Mouse (Mus musculus) left cerebral cortex, postnatal 36 days (tissue): Measurements from ENCODE around the gene Ppp3ca. TPM values are rescaled to one million over a fixed set of nuclear protein-coding genes. Genes with fewer than 3 reads are reported as not detected.

ENCODE experiments used
- DNase-seq, 2 experiments: peaks; one replicate each; pipeline ENCODE4 v3.0.0; 2021 to 2022; ENCODE audit warnings: low spot score in 2 of 2, mixed read lengths in 1 of 2
- intact Hi-C: fragments of 180-260 bp; cut with DNase I; formaldehyde crosslinking; loops from one replicate; pipeline ENCODE4 v1.15.1; 2025
- total RNA-seq, 2 experiments: library from RNA; stranded (reverse); gene quantifications; 2 replicates each; pipeline ENCODE4 v1.2.3; 2021

Ppp3ca gene
- total RNA-seq, 2 experiments from 2014 or later, result 853 to 913 TPM

GRCm38 (mm10) chr3:136752126-136752716 lies 82.3 kb downstream of the Ppp3ca start:
- intact Hi-C loops, result no loop called here
- DNase-seq, result no peak

DNA sequence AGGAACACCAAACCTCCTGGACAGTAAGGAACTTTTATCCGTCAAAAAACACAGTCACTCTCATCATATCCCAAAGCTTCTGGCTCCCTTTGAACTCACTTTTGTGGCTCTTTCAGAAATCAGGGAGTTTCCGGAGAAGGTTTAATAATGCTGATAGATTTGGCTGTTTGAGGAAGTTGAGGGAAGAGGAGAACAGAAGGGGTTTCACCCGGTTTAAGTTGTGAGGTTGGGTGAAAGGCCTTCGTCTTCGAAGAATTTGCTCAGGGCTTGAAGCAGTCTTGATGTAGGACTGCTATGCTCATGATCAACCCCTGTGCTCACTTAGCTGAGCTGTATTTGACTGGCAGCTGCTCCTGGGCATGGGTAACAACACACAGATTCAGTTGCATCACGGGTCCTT lies 86.2 kb downstream of the Ppp3ca start:
- no peak for DNase-seq
- intact Hi-C loops, result no loop called here

DNA sequence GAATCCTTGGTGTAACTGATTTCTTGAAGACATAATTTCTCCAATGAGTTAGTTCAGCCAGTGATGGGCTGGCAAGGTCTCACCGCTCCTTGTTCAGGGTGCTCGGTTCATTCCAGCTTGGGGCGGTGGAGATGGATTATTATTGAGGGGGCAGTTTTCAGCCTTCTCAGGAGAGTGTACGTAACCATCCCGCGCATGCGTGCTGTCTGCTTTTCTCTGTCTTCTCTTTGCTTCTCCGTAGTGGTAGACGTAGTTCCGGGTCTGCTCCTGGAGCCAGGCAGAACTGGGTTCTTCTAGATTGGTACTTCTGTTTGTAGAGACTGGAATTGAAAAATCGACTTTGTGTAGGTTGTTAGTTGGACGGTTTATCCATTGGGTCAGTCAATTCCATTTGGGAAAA lies 89.5 kb downstream of the Ppp3ca start:
- intact Hi-C loops, result no loop called here
- no peak for DNase-seq

DNA sequence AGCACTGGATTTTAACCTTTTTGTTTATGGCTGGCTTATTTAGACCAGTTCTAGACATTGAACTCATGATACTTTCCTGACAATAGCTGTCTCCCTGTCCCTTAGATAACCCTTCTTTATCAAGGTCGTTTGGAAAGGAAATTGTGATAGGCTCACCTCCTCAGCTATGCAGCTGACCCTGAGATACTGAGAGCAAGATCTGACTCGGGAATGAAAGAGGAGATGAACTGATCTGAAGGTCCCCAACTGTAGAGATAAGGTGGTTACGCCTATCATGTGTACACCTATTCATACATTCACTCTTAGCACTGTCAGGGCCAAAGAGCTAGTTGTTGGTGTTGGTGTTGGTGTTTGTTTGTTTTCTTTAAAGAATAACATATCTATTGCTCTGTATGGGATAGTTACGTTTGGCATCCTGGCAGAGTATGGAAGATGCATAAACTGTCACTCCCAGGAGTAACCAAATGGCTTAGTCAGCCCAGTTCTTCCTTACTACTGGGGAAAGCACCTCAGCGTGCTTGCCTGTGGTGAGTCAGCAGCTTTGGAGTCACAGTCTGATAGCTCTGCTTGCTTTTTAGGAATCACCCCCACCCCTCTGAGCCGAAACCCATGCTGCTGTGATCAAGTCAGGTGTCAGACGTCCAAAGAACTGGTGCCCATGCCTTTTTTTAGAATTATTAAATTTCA lies 91.5 kb downstream of the Ppp3ca start:
- no peak for DNase-seq
- intact Hi-C loops, result no loop called here

GRCm38 (mm10) chr3:136761979-136762341 lies 92.0 kb downstream of the Ppp3ca start:
- intact Hi-C loops, result no loop called here
- no peak for DNase-seq

- DNase-seq, result no peak
- intact Hi-C loops, result no loop called here
Observed at GRCm38 (mm10) chr3:136763717-136764270, 93.9 kb downstream of the Ppp3ca start.

DNA sequence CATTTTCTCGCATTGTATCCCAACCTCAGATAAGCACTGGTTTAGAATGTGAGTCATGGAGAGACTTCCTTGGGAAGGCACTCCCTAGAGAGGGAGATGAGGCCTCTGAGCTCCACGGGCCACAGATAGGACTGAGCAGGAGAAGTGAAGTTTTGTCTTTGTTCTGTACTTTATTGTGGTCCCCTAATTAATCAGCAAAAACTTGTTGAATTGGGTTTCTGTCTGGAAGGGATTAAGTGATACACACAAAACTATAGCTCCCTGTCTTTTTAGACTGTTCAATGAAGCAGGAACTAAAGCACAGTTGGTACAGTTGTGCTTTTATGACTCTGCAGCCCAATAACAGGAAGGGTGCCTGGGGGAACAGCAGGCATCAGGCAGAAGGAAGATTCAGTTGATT lies 95.6 kb downstream of the Ppp3ca start:
- intact Hi-C loops, result no loop called here
- DNase-seq, result no peak

GRCm38 (mm10) chr3:136768775-136769485 lies 99.0 kb downstream of the Ppp3ca start:
- intact Hi-C loops, result no loop called here
- DNase-seq, result no peak

GRCm38 (mm10) chr3:136769486-136769882 lies 99.6 kb downstream of the Ppp3ca start:
- no peak for DNase-seq
- intact Hi-C loops, result no loop called here

DNA sequence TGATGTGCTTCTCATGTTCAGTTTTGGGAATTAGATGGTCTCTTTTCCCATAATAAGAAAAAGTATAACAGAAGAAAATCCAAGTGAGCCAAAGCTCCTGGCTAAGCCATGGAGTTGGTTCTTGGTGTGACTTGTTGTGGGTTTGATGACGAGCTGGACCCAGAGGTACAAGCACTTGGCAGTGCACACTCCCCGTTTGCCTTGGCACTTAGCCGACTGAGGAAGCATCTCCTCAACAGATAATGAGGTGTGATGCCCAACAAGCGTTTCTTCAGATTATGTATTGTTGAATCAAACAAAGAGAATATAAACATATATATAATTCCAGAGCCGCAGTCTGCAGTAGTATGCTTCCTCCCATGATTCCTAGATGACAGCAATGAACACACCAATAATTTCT lies 101.8 kb downstream of the Ppp3ca start:
- DNase-seq, result no peak
- intact Hi-C loops, result no loop called here

DNA sequence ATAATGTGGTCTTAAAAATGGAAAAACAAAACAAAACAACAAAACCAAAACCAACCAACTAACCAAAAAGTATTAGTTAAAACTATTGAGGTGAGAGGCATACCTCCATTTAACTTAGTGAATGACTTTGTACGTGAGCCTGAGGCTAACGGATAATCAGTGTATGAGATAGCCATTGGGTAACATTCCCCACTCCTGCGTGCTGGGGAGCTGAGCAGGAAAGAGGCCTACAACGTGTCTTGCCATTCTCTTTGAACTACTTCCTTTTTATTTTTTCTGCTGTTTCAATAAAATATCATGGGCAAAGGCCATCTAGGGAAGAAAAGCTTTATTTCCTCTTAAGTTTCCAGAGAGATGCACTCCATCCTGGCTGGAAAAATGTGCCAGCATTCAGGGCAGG lies 103.3 kb downstream of the Ppp3ca start:
- intact Hi-C loops, result no loop called here
- DNase-seq, result no peak

DNA sequence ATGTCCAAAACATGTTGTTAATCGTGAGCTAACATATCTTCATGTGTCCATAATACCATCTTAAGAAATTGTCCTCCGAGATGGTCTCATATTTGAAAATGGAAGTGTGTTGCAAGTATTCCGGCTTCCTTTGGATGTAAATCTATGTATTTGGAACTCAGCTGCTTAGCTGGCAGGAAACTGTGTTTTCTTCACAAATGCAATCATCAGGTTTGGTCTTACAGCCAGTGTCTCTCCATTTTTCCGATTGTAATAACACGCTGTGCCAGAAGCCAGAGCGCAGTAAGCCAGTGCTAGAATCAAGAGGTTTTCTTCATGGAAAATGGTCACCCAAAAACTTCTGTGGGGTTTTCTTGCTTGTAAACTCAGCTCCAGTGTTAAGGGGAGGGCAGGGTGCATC lies 104.3 kb downstream of the Ppp3ca start:
- DNase-seq, result no peak
- intact Hi-C loops, result no loop called here

DNA sequence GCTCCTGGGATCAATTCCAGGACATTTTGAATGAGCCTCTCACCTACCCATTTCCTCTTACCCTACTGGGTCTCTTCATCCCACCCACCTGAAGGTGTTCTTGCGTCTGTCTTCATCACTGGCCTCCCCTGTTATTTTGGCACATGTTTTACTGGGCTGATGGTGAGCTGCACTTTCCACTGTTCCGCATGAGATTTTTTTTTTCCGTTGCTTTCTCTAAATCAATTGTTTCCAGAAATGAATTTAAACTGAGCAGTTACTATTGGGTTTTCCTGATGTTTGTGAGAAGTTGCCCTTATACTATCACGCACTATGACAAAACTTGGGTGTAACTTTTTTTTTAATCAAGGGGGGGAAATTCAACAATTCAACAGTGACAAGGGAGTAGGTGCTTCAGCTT lies 106.6 kb downstream of the Ppp3ca start:
- no peak for DNase-seq
- intact Hi-C loops, result no loop called here

- intact Hi-C loops, result no loop called here
Observed at GRCm38 (mm10) chr3:136777380-136777779, 107.5 kb downstream of the Ppp3ca start.

GRCm38 (mm10) chr3:136777787-136778216 lies 107.9 kb downstream of the Ppp3ca start:
- no peak for DNase-seq
- intact Hi-C loops, result no loop called here

More at GRCm38 (mm10) chr3:136777380-136777779, 107.5 kb downstream of the Ppp3ca start:
- DNase-seq, result no peak

- intact Hi-C loops, result no loop called here
- DNase-seq, result no peak
Observed at GRCm38 (mm10) chr3:136780321-136780720, 110.4 kb downstream of the Ppp3ca start.

DNA sequence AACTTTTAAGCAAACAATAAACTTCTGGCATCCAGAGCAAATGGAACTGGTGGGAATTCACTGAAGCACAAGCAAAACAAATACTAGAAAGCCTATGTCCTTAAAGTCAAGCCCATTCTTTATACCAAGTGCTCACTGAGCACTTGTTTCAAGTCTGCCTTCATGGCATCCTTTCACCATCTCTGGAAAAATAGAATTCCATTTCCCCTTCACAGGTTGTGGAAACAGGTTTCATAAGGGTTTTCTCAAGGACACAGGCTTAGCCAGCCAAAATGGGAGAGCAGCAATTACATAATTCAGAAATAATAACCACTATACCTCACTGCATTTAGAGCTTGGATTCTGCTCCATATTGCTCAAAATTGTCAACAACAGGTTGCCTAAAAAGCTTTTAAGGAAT lies 112.1 kb downstream of the Ppp3ca start:
- intact Hi-C loops, result no loop called here

DNA sequence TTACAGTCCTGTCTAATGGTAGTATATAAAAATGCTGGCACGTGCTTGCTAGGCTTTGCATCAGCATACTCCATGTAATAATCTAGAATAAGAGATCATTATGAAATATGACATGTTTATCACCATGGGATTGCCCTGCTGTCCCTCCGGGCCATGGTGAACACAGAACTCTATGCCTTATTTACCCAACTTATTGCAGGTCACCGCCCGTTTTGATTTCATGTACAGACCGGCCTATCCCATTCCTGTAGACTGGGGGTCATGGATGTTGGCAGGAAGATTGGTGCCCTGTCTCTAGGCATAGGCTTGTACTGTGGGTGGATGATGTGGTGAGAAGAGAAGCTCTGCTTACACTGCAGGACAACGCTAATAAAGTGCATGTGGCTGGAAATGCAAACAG lies 115.8 kb downstream of the Ppp3ca start:
- intact Hi-C loops, result no loop called here
- no peak for DNase-seq

More for the DNA sequence above, 112.1 kb downstream of the Ppp3ca start:
- DNase-seq, result no peak

- intact Hi-C loops, result no loop called here
- no peak for DNase-seq
Observed at GRCm38 (mm10) chr3:136790261-136790871, 120.4 kb downstream of the Ppp3ca start.

DNA sequence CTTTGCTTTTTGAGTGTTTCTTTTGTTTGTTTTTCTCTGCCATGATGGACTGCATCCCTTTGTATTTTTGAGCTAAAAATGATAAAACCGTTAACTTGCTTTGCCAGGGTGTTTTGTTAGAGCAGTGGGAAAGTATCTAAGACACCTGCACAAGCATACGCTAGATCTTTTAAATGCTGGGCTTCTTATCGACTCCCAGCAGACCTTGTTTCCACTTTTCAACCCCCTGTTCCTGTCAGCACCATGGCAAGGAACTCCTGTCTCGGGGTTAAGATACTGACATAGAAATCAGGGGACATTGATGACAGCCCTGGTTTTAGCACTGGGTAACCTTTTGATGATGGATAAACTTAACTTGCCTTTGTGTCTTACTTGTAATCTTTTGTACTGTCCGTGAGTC lies 121.5 kb downstream of the Ppp3ca start:
- DNase-seq, result no peak
- intact Hi-C loops, result no loop called here
